Mouse (Mus musculus): ENCODE measurements at regions not wholly inside any gene's neighbourhood (a gene's known extent, or its start where the extent isn't known, plus 50 kb on each side); places are given as distances from the start of the nearest gene placed in this dataset.

GRCm38 (mm10) chr1:105206216-105206615, 150.3 kb downstream of the Rnf152 start:
- intact Hi-C loops (cut with DNase I) = no loop called here
- no peak for DNase-seq (ENCODE audit: low spot score in 2 of 2)

- DNase-seq (ENCODE audit: low spot score in 2 of 2) = no peak
- intact Hi-C loops (cut with DNase I) = no loop called here
These were observed 157.2 kb downstream of the Rnf152 start for GRCm38 (mm10) chr1:105199305-105199704.

GRCm38 (mm10) chr1:105191126-105191525, 165.4 kb downstream of the Rnf152 start:
- intact Hi-C loops (cut with DNase I) = no loop called here
- no peak for DNase-seq (ENCODE audit: low spot score in 2 of 2)

GRCm38 (mm10) chr1:105188920-105189266, 167.6 kb downstream of the Rnf152 start:
- intact Hi-C loops (cut with DNase I) = no loop called here

GRCm38 (mm10) chr1:105188210-105188919, 168.1 kb downstream of the Rnf152 start:
- no peak for DNase-seq (ENCODE audit: low spot score in 2 of 2)
- intact Hi-C loops (cut with DNase I) = no loop called here

More at GRCm38 (mm10) chr1:105188920-105189266, 167.6 kb downstream of the Rnf152 start:
- DNase-seq (ENCODE audit: low spot score in 2 of 2) = no peak

GRCm38 (mm10) chr1:105184470-105184869, 172.0 kb downstream of the Rnf152 start:
- intact Hi-C loops (cut with DNase I) = no loop called here

GRCm38 (mm10) chr1:105179371-105179823, 177.1 kb downstream of the Rnf152 start:
- no peak for DNase-seq (ENCODE audit: low spot score in 2 of 2)
- intact Hi-C loops (cut with DNase I) = no loop called here

More at GRCm38 (mm10) chr1:105184470-105184869, 172.0 kb downstream of the Rnf152 start:
- no peak for DNase-seq (ENCODE audit: low spot score in 2 of 2)

- no peak for DNase-seq (ENCODE audit: low spot score in 2 of 2)
- intact Hi-C loops (cut with DNase I) = no loop called here
These were observed 177.7 kb downstream of the Rnf152 start for GRCm38 (mm10) chr1:105178773-105179172.

- intact Hi-C loops (cut with DNase I) = no loop called here
- DNase-seq (ENCODE audit: low spot score in 2 of 2) = no peak
These were observed 178.6 kb downstream of the Rnf152 start for GRCm38 (mm10) chr1:105177938-105178337.

GRCm38 (mm10) chr1:105177015-105177762, 179.3 kb downstream of the Rnf152 start:
- intact Hi-C loops (cut with DNase I) = no loop called here
- no peak for DNase-seq (ENCODE audit: low spot score in 2 of 2)

- DNase-seq (ENCODE audit: low spot score in 2 of 2) = no peak
- intact Hi-C loops (cut with DNase I) = no loop called here
These were observed 185.5 kb downstream of the Rnf152 start for GRCm38 (mm10) chr1:105170979-105171378.

GRCm38 (mm10) chr1:105170114-105170506, 186.4 kb downstream of the Rnf152 start:
- intact Hi-C loops (cut with DNase I) = no loop called here
- DNase-seq (ENCODE audit: low spot score in 2 of 2) = no peak

- DNase-seq (ENCODE audit: low spot score in 2 of 2) = no peak
- intact Hi-C loops (cut with DNase I) = no loop called here
These were observed 186.9 kb downstream of the Rnf152 start for GRCm38 (mm10) chr1:105169455-105170113.

- intact Hi-C loops (cut with DNase I) = no loop called here
- no peak for DNase-seq (ENCODE audit: low spot score in 2 of 2)
These were observed 187.7 kb downstream of the Rnf152 start for GRCm38 (mm10) chr1:105168808-105169207.

- DNase-seq (ENCODE audit: low spot score in 2 of 2) = no peak
- intact Hi-C loops (cut with DNase I) = no loop called here
These were observed 198.9 kb downstream of the Rnf152 start for GRCm38 (mm10) chr1:105157459-105158124.

GRCm38 (mm10) chr1:105152175-105152828, 204.2 kb downstream of the Rnf152 start:
- DNase-seq (ENCODE audit: low spot score in 2 of 2) = no peak
- intact Hi-C loops (cut with DNase I) = no loop called here

GRCm38 (mm10) chr1:105151466-105151846, 205.1 kb downstream of the Rnf152 start:
- intact Hi-C loops (cut with DNase I) = no loop called here
- no peak for DNase-seq (ENCODE audit: low spot score in 2 of 2)

- DNase-seq (ENCODE audit: low spot score in 2 of 2) = no peak
- intact Hi-C loops (cut with DNase I) = no loop called here
These were observed 205.7 kb downstream of the Rnf152 start for GRCm38 (mm10) chr1:105150624-105151465.

- intact Hi-C loops (cut with DNase I) = no loop called here
- no peak for DNase-seq (ENCODE audit: low spot score in 2 of 2)
These were observed 207.7 kb downstream of the Rnf152 start for GRCm38 (mm10) chr1:105148792-105149191.

All from left cerebral cortex, postnatal 36 days (tissue).